Mouse (Mus musculus) midbrain, postnatal 0 days (tissue): ENCODE data around the gene Fam189a1. TPM values are rescaled to one million over a fixed set of nuclear protein-coding genes. Genes with fewer than 3 reads are reported as not detected.

ENCODE experiments used
- ATAC-seq: fragments of 200-750 bp; cut with Nextera tagmentation; 2 replicates; pipeline ENCODE4 v1.8.0; 2017; ENCODE audit warnings: moderate number of reproducible peaks, mild to moderate bottlenecking, moderate TSS enrichment, moderate library complexity; ENCODE audit not compliant: low FRiP score
- DNase-seq: peaks from one replicate; pipeline ENCODE4 v3.0.0-alpha.2; 2015; ENCODE audit warnings: low spot score
- H3K27ac ChIP-seq: fragments of 300-500 bp; sonication (generic); 2 replicates; pipeline ENCODE4 v1.5.1; 2014; ENCODE audit warnings: low read depth, mild to moderate bottlenecking, low read length, mixed read lengths
- H3K27me3 ChIP-seq: fragments of 300-500 bp; sonication (generic); 2 replicates; pipeline ENCODE4 v1.6.1; 2014; ENCODE audit warnings: low read length, control low read depth, mixed read lengths; ENCODE audit not compliant: insufficient read depth
- H3K36me3 ChIP-seq: fragments of 300-500 bp; sonication (generic); 2 replicates; pipeline ENCODE4 v1.6.1; 2014; ENCODE audit warnings: low read length, control low read depth, mixed read lengths; ENCODE audit not compliant: insufficient read depth
- H3K4me1 ChIP-seq: fragments of 300-500 bp; sonication (generic); 2 replicates; pipeline ENCODE4 v1.6.1; 2014; ENCODE audit warnings: mild to moderate bottlenecking, control low read depth, antibody characterized with exemption, low read length, mixed read lengths; ENCODE audit not compliant: insufficient read depth
- H3K4me2 ChIP-seq: fragments of 300-500 bp; sonication (generic); 2 replicates; pipeline ENCODE4 v1.6.1; 2014; ENCODE audit warnings: low read depth, mild to moderate bottlenecking, low read length, mixed read lengths; ENCODE audit not compliant: poor library complexity, severe bottlenecking
- H3K4me3 ChIP-seq: fragments of 300-500 bp; sonication (generic); 2 replicates; pipeline ENCODE4 v1.5.1; 2014; ENCODE audit warnings: low read depth, mild to moderate bottlenecking, low read length, moderate library complexity
- H3K9ac ChIP-seq: fragments of 300-500 bp; sonication (generic); replicated peaks from 2 replicates; pipeline ENCODE4 v1.6.1; 2014; ENCODE audit warnings: mild to moderate bottlenecking, low read length, moderate library complexity, mixed read lengths; ENCODE audit not compliant: poor library complexity, severe bottlenecking
- H3K9me3 ChIP-seq: fragments of 300-500 bp; sonication (generic); 2 replicates; pipeline ENCODE4 v1.6.1; 2016; ENCODE audit warnings: low read length, control low read depth
- CTCF ChIP-seq: IDR thresholded peaks from 2 replicates; pipeline ENCODE4 v1.5.1; 2016; ENCODE audit warnings: antibody characterized with exemption, mild to moderate bottlenecking
- WGBS: fragments of 180-500 bp; shearing (Covaris S2); extraction: QIAGEN DNeasy Blood & Tissue Kit; methylation state at CpG from one replicate; pipeline ENCODE4 v1.1.7; 2014; 5-methylcytosine and 5-hydroxymethylcytosine counted together
- polyA plus RNA-seq: library from polyadenylated mRNA; unstranded; fragments of >200 nt; fragmentation: Nextera tagmentation; extraction: Ambion mirVana; gene quantifications from 2 replicates; pipeline ENCODE4 v1.2.1, GENCODE M21; 2015
- total RNA-seq: library from RNA; depleted of rRNA; stranded (reverse); fragments of >200 nt; gene quantifications from 2 replicates; pipeline ENCODE4 v1.2.3, GENCODE M21; 2014

The Fam189a1 gene
- total and polyA plus RNA-seq, 2 experiments from 2014 or later, result 12.8 to 19.7 TPM

DNA sequence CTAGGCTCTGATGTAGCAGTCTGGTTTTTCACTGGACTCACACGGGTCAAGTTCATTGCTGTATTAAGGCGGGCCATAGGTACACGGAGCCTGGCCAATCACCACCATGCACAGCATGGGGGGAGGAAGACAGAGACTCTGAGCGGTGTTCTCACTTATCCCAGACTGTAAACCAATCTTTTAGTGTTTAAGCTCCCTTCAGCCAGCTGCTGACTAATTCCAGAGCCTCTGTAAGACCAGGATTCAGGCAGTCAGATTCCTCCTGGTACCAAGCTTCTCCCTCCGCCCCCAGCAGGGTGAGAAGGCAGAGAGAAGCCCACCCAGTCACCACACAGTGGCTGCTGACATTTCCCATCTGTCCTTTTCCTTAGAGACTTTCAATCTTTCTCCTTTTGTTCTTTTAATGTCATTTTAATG, 260.7 kb downstream of the Fam189a1 start:
- no peaks in the 10 kb centered on the region for H3K9me3 ChIP-seq
- H3K27me3 ChIP-seq, result no peaks in the 10 kb centered on the region
- H3K27ac ChIP-seq, result no peak overlapping the region
- H3K4me3 ChIP-seq, result no peak overlapping the region
- no peak overlapping the region for H3K9ac ChIP-seq
- no peaks in the 10 kb centered on the region for H3K36me3 ChIP-seq
- H3K4me2 ChIP-seq, result no peak overlapping the region
- WGBS, result 51% methylated on average over 5 of the region's 5 CpGs
- H3K4me1 ChIP-seq, result no peaks in the 10 kb centered on the region
- ATAC-seq, result no peak
- no peak for TF ChIP-seq CTCF
- DNase-seq, result no peak

DNA sequence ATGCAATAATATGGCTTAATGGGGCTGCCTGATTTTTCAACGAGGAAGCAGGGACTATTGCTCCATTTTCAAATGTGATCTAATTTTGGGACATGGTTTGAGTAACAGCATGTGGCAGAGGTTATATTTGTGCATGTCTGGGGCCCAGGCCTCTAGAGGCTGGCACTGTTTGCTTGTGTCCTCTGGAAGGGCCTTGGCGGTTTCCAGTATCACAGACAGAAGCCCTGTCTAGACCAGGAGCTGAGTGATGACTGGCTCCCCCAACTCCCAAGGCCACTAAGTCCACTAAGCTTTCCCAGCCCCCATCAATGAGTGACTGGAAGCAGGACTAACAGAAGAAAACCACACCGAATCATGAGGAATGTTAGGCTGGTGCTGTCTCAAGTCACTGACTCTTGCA, 265.2 kb downstream of the Fam189a1 start:
- Histone ChIP-seq H3K9ac (no peak overlapping the region), H3K27me3 (no peaks in the 10 kb centered on the region), H3K27ac (no peak overlapping the region), H3K4me1 (no peaks in the 10 kb centered on the region), H3K36me3 (no peaks in the 10 kb centered on the region), H3K9me3 (no peaks in the 10 kb centered on the region), H3K4me3 (no peak overlapping the region), H3K4me2 (no peak overlapping the region)
- WGBS, result 79% methylated on average over 3 of the region's 3 CpGs
- no peak for DNase-seq
- TF ChIP-seq CTCF, result no peak
- no peak for ATAC-seq

- no peak overlapping the region for H3K9ac ChIP-seq
- 70% methylated on average over 9 of the region's 9 CpGs for WGBS
- H3K27ac ChIP-seq, result no peak overlapping the region
- no peak for TF ChIP-seq CTCF
- DNase-seq (peak; percentile 85), ATAC-seq (no peak)
- H3K4me3 ChIP-seq, result no peak overlapping the region
- no peaks in the 10 kb centered on the region for H3K4me1 ChIP-seq
- no peaks in the 10 kb centered on the region for H3K36me3 ChIP-seq
- no peak overlapping the region for H3K4me2 ChIP-seq
- H3K27me3 ChIP-seq, result no peaks in the 10 kb centered on the region
- no peaks in the 10 kb centered on the region for H3K9me3 ChIP-seq
Observed at GRCm38 (mm10) chr7:64889919-64890318, 266.5 kb downstream of the Fam189a1 start.

GRCm38 (mm10) chr7:64884187-64884862, 272.0 kb downstream of the Fam189a1 start:
- H3K4me2 ChIP-seq, result no peak overlapping the region
- no peaks in the 10 kb centered on the region for H3K9me3 ChIP-seq
- WGBS, result 58% methylated on average over 11 of the region's 11 CpGs
- TF ChIP-seq CTCF, result no peak
- H3K27ac ChIP-seq, result no peak overlapping the region
- no peak overlapping the region for H3K9ac ChIP-seq
- no peak for DNase-seq
- no peak overlapping the region for H3K4me3 ChIP-seq
- no peak for ATAC-seq
- H3K36me3 ChIP-seq, result no peaks in the 10 kb centered on the region
- H3K4me1 ChIP-seq, result no peaks in the 10 kb centered on the region
- no peaks in the 10 kb centered on the region for H3K27me3 ChIP-seq

- no peaks in the 10 kb centered on the region for H3K4me1 ChIP-seq
- ATAC-seq, result no peak
- H3K36me3 ChIP-seq, result no peaks in the 10 kb centered on the region
- H3K9ac ChIP-seq, result no peak overlapping the region
- H3K4me3 ChIP-seq, result no peak overlapping the region
- TF ChIP-seq CTCF, result no peak
- H3K27me3 ChIP-seq, result no peaks in the 10 kb centered on the region
- H3K9me3 ChIP-seq, result no peaks in the 10 kb centered on the region
- WGBS, result 79% methylated on average over 6 of the region's 6 CpGs
- no peak overlapping the region for H3K4me2 ChIP-seq
- no peak overlapping the region for H3K27ac ChIP-seq
- no peak for DNase-seq
Observed at GRCm38 (mm10) chr7:64882243-64882642, 274.1 kb downstream of the Fam189a1 start.

- no peak for TF ChIP-seq CTCF
- no peaks in the 10 kb centered on the region for H3K27me3 ChIP-seq
- H3K9ac ChIP-seq, result no peak overlapping the region
- no peak overlapping the region for H3K4me2 ChIP-seq
- no peaks in the 10 kb centered on the region for H3K4me1 ChIP-seq
- no peak overlapping the region for H3K27ac ChIP-seq
- no peak overlapping the region for H3K4me3 ChIP-seq
- DNase-seq, result no peak
- H3K36me3 ChIP-seq, result no peaks in the 10 kb centered on the region
- H3K9me3 ChIP-seq, result no peaks in the 10 kb centered on the region
- WGBS, result 80% methylated on average over 7 of the region's 7 CpGs
- ATAC-seq, result no peak
Observed at GRCm38 (mm10) chr7:64881387-64881786, 275.0 kb downstream of the Fam189a1 start.
